Mouse (Mus musculus) cerebellum, postnatal 10 days (tissue): ENCODE measurements around the gene Scgn.

Experiments
- DNase-seq, 2 experiments: peaks; one replicate each; pipeline ENCODE4 v3.0.0; 2021; ENCODE audit warnings: mixed read lengths in 2 of 2

Gene Scgn

DNA sequence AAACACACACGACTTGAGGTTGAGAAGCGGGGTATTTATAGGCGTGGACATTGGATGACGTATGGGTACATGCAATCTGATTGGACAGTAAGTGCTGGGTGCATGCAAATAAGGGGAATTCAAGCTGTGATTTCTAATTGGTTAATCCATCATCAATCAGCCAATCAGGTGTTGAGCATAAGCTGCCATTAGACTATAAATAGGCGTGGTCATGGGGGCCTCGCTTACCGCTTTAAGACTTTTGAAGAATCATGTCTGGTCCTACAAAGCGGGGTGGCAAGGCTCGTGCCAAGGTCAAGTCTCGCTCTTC, 56.8 kb downstream of the Scgn start, which contains the start of gene Hist1h2aa:
Gene Hist1h2aa, plus strand, starts transcription at position 252 of the 310 bp plus-strand sequence.
- no peak for DNase-seq

DNA sequence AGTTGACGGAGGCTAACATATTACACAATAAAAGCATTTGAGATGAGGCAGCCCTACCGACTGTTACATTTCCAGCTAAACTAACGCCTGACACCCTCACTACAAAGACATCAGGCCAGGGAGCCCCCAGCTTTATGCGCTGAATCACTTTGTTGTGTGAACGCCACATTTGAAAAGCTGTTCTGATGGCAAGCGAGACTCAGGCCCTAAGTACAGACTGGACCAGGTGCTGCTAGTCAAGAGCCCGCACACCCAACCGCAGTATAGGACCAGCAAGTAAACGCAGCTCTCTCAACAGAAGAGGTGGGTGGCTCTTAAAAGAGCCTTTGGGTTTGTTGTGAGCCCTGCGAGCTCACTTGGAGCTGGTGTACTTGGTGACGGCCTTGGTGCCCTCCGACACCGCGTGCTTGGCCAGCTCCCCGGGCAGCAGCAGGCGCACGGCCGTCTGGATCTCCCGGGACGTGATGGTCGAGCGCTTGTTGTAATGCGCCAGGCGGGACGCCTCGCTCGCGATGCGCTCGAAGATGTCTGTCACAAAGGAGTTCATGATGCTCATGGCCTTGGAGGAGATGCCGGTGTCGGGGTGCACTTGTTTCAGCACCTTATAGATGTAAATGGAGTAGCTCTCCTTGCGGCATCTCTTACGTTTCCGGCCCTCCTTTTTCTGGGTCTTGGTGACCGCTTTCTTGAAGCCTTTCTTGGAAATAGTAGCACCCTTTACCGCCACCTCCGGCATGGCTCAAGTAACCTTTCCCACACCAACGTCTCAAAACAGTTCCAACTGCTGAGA, 57.4 kb downstream of the Scgn start, which contains the start of gene Hist1h2ba:
Gene Hist1h2ba, minus strand, starts transcription at position 736 of the 790 bp plus-strand sequence.
- DNase-seq, result no peak

DNA sequence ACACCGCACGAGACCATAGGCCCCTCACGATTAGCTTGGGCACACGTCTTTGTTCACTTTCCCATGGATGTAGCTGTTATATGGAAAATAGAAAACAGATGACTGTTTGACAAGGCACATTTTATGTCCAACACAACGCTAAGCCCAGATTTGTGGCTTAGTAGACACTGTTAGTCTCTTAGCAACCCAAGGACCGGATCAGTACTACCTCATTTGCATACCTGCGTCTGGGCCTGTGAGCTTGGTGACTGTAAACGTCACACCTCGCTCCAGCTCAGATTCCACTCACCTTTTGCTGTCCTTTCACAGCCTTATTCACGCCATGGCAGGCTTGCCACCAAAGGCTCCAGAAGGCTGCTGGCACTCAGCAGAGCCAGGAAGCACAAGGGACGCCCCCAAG, 60.1 kb downstream of the Scgn start:
- no peak for DNase-seq

GRCm38 (mm10) chr13:23930461-23930860, 60.6 kb downstream of the Scgn start:
- DNase-seq, result no peak

DNA sequence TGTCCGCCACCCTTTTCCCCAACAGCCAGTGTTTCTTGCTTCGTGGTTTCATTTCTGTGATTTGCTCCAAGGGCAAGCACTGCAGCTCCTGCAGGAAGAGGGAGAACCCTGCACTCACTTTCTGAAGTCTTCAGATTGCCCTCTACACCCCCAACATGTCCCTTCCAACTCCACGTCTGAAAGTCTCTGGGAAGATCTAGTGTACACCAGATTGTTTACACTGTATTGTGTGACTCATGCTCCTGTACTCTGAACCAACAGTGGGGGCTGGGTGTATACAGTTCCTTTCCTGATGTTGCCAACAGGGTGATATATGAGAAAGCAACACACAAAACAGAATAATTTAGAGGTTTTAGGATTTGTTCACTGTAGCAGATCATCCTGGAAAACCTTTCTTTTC, 62.4 kb downstream of the Scgn start:
- no peak for DNase-seq

DNA sequence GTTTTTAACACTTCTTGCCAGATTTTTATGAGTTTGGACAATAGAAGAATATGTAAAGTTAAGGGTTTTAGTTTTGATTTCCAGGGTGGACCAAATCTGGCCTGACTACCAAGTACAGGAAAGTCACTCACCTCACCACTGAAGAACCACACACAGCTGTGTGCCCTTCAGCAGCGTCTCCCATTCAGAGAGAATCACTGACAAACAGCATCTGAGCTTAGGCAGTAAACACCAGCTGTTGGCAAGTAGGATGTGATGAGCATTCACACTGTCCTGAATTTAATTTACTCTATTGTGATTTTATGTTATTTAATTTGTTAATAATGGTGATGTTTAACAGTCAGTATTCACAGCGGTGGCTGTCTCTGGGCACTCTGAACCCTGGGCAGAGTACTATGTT, 65.2 kb downstream of the Scgn start:
- DNase-seq, result no peak

DNA sequence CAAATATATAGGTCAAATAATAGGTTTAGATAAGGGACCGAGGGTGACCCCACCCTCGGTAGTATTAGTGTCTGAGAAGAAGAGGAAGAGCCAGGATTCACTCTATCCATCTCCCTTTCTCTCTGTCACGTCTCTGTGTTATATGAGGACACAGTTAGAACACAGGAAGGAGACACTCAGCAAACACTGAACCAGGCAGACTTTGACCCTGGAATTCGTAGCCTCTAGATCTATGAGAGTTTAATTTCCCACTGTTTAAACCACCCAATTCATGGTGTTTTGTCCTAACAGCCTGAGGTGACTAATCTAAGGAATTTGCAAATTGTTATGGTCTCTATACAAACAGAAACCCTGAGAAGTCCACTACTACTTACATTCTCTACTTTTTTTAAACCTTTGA, 73.3 kb downstream of the Scgn start:
- DNase-seq, result no peak

DNA sequence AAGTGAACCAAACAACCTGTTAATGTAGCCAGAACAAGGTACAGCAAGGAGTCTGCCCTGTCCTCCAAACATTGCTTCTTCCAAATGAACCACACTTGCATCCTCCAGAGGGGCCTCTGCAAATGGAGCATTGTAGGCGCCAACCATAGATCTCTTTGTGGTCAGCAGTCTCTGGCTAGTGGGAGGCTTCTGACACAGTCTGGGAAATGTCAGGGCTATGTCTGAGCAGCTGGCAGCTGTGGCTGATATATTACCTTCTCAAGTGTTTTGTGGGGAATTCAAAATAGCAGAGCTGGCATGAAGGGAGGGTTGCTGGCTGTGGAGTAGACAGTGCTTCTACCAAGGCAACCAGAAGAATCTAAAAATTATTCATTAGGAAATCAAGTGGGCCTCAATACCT, 74.9 kb downstream of the Scgn start:
- DNase-seq, result no peak

DNA sequence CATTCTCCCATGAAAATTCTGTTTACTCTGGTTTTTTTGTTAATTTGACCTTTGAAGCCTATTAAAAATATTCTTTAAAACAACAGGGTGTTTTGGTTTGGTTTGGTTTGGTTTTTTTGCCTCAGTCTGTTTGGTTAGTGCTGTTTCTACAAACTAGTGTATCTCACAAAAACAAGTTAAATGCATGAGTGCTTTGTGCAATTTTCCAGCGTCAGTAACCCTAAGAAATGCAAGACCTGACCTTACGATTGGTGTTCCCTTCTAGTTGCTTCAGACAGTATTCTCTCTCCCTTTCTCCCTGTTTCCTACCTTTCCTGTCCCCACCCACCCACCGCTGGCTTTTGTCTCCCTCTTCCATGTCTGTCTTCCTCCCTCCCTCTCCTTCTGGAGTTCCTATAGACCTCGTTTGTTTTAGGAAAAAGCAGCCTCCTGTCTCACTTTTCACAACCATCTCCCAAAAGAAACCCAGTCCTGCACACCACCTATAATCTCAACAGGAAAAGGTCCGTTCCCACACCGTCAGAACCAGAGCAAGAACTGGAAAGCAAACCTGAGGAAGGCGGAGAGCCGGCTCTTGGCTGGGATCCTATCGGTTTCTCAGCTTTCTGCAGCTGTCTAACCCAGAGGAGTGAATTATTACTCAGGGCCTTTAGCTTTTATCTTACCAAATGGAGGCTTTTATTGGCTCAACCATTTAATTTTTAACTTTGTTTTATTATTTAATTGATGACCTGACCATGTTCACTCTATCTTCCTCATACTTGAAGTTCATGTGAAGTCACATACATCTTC, 76.4 kb downstream of the Scgn start, which contains the start of gene Slc17a4:
Gene Slc17a4, minus strand, starts transcription at position 634 of the 792 bp plus-strand sequence.
- no peak for DNase-seq

DNA sequence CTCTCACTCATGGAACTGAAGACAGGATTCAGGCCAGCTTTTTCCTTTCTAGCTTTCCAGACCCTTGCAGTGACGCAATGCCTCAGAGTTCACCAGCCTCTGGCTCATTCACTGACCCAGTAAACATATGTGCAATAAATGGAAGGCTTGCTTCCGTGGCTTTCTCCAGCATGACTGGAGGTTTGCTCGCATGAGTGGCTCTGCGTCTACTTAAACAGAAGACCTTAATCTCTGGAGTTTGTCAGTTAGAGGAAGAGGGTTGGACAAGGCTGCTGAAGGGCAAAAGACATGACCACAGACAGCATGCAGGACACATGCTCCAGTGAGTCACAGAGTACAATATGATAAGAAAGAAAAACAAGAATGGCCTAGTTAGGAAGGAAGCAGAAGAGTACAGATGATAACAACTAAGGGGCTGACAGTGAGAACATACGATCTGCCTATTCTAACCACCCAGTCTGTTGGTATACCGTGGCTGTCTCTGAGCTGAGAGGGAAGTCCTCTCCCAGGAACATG, 77.2 kb downstream of the Scgn start:
- DNase-seq, result no peak

DNA sequence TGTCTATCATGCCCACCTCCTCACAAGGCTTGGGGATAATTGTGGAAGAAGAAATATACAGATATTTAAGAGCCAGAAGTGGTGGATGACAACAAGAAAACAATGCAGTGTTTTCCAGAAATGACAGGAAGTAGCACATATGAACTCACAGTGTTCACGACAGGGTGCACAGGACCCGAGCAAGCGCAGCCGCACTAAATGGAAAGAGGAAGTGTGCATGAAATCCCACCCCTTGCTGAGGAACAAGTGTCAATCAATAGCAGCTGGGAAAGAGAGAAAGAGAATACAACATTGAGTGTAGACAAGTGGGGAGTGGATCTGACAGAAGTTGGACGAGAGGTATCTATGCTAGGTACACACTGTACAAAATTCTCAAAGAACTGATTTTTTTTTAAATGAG, 79.7 kb downstream of the Scgn start:
- no peak for DNase-seq

DNA sequence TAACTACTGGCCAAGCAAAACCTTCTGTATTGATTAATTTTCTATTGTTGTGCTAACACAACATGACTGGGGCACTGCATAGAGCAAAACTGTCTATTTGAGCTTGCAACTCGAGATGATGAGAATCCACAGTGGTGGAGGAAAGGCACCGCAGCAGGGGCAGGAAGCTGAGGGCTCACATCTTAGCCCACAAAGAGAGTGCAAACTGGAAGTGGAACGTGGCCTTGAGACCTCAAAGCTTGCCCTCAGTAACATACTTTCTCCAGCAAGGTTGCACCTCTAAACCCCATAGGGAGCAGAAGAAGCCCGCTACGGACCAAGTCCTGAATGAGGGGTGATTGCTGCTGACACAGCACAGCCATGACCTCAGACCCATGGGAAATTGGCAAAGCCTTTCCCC, 80.9 kb downstream of the Scgn start:
- DNase-seq, result no peak

DNA sequence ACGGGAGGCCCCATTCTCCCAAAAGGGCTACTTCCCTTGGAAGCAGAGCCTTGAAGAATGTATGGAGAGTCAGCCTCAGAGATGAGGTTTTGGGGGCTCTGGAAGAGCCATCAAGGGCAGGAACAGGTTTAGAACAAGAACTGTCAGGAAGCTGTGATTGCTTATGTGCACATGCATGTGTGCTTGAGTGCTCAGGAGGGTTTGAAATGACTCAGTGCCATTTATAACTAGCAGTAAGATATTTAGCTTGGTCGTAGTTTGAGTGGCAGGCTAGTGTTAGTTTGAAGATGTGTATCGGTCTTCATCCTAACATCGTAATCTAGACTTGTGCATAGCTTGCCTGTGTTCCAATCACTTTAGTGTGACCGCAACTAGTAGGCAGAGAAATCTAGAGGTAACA, 84.1 kb downstream of the Scgn start:
- no peak for DNase-seq
